Mouse (Mus musculus): ENCODE measurements at regions not wholly inside any gene's neighbourhood (a gene's known extent, or its start where the extent isn't known, plus 50 kb on each side); places are given as distances from the start of the nearest gene placed in this dataset.
A peak's percentile ranks its signal among the peaks of the same experiment; 100 is the strongest.
"Not testable (repeated sequence)": the region's sequence is repeated elsewhere in the genome, so short reads cannot be mapped to it uniquely, and the experiment has no call there.

GRCm38 (mm10) chr10:111637084-111637735 is 131.1 kb downstream of the Phlda1 start:
- no peak for DNase-seq (ENCODE audit: low spot score)

DNA sequence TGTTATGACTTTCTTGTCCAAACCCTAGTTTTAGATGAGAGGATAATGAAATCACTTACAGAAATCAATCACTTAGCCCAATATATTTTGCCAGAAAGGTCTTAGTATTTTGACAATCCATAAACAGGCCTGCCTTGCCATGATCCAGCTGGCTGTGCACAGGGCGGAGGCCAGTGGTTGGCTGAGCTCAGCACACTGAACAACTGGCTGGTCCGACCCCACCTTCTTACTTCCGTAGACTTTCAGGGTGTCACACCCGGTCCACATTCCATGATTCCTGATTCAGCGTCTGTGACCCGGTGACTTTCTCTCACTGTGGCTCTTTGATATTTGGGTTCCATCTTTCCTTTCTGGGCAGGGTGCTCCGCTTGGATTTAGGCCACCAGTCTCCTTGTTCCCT is 133.8 kb downstream of the Phlda1 start:
- DNase-seq (ENCODE audit: low spot score): no peak

- DNase-seq (ENCODE audit: low spot score): no peak
These were observed 136.6 kb downstream of the Phlda1 start for GRCm38 (mm10) chr10:111642683-111643082.

- not testable (repeated sequence) for DNase-seq (ENCODE audit: low spot score)
These were observed 147.7 kb downstream of the Phlda1 start for GRCm38 (mm10) chr10:111653773-111654172.

DNA sequence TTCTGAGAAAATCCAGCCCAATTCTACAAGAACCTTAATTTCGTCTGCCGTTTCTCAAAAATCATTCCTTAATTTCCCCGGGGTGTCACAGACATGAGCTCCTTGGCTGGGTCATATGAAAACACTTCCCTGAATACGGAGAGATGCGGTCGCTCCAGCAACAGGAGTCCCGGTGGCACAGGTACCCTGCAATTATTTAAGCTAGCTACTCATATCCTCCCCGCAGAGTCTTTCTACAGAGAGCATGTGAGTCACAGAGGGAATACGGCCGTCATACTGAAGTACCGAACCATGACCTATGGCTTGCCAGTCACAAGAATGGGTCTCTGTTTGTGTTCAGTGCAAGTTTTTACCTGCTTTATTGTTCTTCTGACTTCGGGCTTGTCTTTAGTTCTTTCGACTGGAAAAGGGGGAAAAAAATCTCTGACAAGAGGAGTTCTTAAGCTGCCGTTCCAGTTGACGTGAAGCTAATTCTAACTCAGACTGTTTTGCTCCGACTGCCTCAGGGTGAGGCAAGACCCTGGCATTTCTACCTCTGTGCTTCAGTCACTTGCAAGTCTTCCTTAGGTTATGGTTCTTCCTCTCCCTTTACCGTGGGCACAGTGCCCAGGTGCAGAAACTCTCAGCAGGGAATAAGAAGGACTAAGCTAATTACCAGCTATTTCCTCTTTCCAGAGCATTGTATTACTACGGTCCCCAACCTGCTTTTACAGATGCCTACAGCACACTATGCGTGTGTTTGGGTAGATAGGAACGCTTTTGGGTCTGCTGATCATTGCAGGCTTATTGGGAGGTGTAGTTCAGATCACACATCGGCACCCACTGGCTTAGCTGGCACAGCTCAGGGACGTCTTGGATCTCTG is 148.5 kb downstream of the Phlda1 start:
- no peak for DNase-seq (ENCODE audit: low spot score)

DNA sequence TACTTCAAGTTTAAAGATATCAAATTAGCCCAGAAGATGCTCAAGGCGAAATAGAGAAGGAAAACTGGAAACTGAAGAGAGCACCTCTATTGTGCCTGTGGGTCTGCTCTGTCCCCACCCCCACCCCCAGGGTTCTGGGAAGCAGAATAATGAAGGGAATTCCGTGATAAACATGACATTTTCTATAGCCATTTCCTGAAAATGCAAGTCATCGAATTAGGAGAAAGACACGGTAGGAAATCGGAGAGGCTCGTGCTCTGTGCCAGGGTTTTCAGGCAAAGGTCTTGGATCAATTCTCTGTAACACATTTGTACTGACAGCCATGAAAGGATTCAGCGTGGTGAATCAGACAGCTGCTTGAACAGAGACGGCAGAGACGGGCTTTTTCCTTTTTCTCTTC is 152.7 kb downstream of the Phlda1 start:
- no peak for DNase-seq (ENCODE audit: low spot score)

DNA sequence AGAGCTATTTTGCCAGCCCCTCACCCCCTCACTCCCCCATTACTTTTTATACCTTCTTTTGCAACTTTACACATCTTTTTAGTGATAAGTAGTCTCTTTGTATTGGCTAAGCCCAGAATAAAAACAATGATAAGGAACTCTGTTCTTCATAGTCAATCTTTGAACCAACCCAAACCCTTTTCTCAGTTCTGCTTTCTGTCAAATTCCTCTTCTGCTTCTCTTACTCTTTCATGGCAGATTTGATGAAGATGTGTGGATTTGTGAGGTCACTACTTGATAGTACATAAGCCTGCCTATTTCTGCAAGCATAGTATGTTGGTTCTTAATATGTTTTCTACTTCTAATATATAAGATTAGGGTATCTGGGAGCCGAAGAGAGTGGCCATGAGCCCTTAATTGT is 156.6 kb downstream of the Phlda1 start:
- DNase-seq (ENCODE audit: low spot score): no peak

- DNase-seq (ENCODE audit: low spot score): no peak
These were observed 159.7 kb downstream of the Phlda1 start for GRCm38 (mm10) chr10:111665834-111666233.

GRCm38 (mm10) chr10:111666963-111667362 is 160.9 kb downstream of the Phlda1 start:
- no peak for DNase-seq (ENCODE audit: low spot score)

GRCm38 (mm10) chr10:111668639-111669038 is 162.6 kb downstream of the Phlda1 start:
- no peak for DNase-seq (ENCODE audit: low spot score)

GRCm38 (mm10) chr10:111669658-111670057 is 163.6 kb downstream of the Phlda1 start:
- no peak for DNase-seq (ENCODE audit: low spot score)

DNA sequence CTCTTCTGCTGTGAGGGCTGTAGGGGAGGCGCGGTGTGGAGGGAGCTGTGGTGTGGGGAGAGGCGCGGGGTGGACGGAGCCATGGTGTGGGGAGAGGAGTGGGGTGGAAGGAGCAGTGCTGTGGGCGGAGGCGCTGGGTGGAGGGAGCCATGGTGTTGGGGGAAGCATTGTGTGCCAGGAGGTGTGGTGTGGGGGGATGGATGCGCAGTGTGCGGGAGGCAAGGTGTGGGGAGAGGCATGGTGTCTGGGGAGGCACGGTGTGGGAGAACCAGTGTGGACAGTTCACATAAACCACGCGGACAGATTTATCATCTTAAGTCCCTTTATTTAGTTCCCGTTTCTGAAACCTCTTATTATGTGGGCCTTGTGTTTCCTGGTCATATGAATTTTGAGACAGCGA is 164.6 kb downstream of the Phlda1 start:
- DNase-seq (ENCODE audit: low spot score): no peak

DNA sequence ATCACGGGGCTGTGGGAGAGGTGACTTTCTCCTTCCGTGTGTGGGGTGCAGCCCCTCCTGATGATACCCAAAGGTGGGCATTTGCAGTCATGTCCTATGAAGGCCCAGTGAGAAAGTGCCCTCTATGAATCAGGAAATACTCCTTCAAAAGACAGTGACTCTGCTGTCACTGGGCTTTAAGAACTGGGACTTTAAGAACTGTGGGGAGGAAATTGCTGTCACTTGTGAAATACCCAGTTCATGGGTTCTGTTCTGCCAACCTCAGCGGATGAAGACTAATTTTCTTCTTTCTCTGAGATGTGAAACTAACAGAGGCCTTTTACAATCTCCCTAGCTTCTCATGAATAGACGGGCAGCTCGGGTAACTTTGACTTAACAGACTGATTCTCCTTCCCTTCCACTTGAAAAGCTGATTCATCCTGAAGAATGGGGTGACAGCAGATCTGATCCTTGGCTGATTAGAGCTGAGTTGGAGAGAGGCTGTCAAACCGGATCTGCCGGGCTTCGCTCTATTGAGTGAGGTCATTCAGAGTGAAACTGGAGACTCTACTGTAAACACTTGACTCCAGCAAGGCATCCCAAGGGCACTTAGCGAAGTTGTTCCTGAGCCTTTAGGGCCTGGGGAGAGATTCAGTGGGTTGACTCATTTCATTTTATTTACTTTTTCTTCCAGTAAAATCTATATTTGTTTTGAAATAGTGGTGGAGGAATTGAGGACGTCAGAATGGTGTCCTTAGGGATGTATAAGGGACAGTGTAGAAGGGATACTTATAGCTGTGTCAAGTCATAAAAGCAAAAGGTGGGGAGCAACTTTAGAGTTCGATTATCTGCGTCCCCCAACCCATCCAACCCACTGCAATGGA is 166.6 kb downstream of the Phlda1 start:
- DNase-seq (ENCODE audit: low spot score): no peak

GRCm38 (mm10) chr10:111673317-111673610 is 167.2 kb downstream of the Phlda1 start:
- DNase-seq (ENCODE audit: low spot score): no peak

DNA sequence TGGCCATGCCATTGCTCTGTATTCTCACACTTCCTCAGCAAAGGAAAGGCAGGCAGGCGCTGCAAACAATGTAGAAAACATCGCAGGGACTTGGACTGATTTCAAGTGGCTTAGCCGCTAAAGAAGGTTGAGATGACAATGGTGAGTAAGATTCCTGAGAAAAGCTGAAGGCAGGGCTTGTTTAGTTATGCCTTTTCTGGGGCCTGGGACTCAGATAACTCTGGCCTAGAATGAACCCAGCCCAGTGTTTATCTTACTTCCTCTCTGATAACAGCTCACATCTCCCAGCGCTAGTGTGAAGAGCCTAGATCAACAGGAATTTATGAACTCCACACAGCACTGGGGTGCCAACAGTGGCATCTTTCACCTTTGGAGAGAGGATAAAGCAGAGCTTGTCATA is 170.2 kb downstream of the Phlda1 start:
- no peak for DNase-seq (ENCODE audit: low spot score)

- DNase-seq (ENCODE audit: low spot score): no peak
These were observed 174.8 kb downstream of the Phlda1 start for GRCm38 (mm10) chr10:111680919-111681318.

GRCm38 (mm10) chr10:111684409-111685346 is 178.6 kb downstream of the Phlda1 start:
- no peak for DNase-seq (ENCODE audit: low spot score)

- DNase-seq (ENCODE audit: low spot score): no peak
These were observed 180.5 kb downstream of the Phlda1 start for GRCm38 (mm10) chr10:111686585-111686984.

GRCm38 (mm10) chr10:111689587-111689986 is 183.5 kb downstream of the Phlda1 start:
- peak; percentile 29 for DNase-seq (ENCODE audit: low spot score)

GRCm38 (mm10) chr10:111693762-111694161 is 187.7 kb downstream of the Phlda1 start:
- DNase-seq (ENCODE audit: low spot score): no peak

All from urinary bladder, postnatal 10 days (tissue).